Mouse (Mus musculus): ENCODE data around the gene Cnbd2. TPM values are rescaled to one million over a fixed set of nuclear protein-coding genes. Genes with fewer than 3 reads are reported as not detected.
"Not testable (repeated sequence)": the region's sequence is repeated elsewhere in the genome, so short reads cannot be mapped to it uniquely, and the experiment has no call there.

Gene Cnbd2
- polyA plus RNA-seq, 1 experiment from 2014 or later: 1.7 TPM

DNA sequence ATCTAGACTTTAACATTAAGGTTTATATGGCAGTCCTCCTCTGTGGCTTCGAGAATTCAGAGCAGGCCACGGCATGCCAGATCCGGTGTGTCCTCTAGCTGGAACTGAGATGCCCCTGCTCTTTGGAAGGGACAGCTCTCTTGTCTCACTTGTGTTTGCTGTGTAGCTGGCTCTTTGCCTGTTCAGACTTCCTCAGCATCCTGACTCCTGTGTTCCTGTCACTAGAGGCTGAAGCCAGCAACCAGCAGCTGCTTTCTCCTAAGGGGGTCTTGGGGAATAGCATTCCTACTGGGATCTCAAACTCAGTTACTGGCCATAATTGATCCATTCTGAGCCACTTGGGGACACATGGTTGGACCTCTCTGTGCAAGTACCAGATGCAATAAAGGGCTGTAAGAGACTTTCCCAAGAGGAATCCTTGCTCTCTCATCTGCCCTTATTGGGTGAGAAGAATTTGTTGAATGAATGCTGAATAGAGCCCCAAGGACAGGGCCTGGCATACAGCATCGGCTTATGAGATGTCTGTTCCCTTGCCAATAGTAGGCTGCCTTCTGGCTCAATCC, 37.3 kb downstream of the Cnbd2 start:
- Histone ChIP-seq H3K27ac (no peak overlapping the region), H3K27me3 (no peaks in the 10 kb centered on the region), H3K36me3 (no peaks in the 10 kb centered on the region), H3K9ac (no peak overlapping the region), H3K4me3 (replicated peaks) (no peak overlapping the region), H3K4me2 (no peak overlapping the region), H3K9me3 (replicated peaks) (no peaks in the 10 kb centered on the region), H3K4me1 (replicated peaks) (no peaks in the 10 kb centered on the region)
- DNase-seq: no peak
- no peak for ATAC-seq (ENCODE audit: low read depth)
- 75% methylated on average over 4 of the region's 4 CpGs for WGBS (ENCODE audit: insufficient replicate concordance)

DNA sequence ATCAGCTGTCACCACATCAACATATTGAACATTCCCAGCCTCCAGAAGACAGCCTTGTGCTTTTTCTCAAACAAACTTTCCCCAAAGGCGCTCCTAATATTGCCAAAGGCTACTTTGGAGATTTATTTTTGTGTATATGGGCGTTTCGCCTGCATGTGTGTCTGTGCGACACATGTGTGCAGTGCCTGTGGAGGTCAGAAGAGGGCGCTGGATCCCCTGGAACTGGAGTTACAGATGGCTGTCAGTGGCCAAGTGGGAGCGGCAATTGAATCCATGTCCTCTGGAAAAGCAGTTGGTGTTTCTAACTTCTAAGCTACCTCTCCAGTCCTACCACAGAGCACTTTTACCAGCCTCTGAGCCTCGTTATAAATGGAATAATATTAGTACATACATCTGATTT, 39.1 kb downstream of the Cnbd2 start:
- Histone ChIP-seq H3K9me3 (replicated peaks) (no peaks in the 10 kb centered on the region), H3K9ac (no peak overlapping the region), H3K36me3 (no peaks in the 10 kb centered on the region), H3K4me1 (replicated peaks) (no peaks in the 10 kb centered on the region), H3K4me2 (no peak overlapping the region), H3K27ac (no peak overlapping the region), H3K27me3 (no peaks in the 10 kb centered on the region), H3K4me3 (replicated peaks) (no peak overlapping the region)
- 73% methylated on average over 7 of the region's 7 CpGs for WGBS (ENCODE audit: insufficient replicate concordance)
- DNase-seq: no peak
- no peak for ATAC-seq (ENCODE audit: low read depth)

DNA sequence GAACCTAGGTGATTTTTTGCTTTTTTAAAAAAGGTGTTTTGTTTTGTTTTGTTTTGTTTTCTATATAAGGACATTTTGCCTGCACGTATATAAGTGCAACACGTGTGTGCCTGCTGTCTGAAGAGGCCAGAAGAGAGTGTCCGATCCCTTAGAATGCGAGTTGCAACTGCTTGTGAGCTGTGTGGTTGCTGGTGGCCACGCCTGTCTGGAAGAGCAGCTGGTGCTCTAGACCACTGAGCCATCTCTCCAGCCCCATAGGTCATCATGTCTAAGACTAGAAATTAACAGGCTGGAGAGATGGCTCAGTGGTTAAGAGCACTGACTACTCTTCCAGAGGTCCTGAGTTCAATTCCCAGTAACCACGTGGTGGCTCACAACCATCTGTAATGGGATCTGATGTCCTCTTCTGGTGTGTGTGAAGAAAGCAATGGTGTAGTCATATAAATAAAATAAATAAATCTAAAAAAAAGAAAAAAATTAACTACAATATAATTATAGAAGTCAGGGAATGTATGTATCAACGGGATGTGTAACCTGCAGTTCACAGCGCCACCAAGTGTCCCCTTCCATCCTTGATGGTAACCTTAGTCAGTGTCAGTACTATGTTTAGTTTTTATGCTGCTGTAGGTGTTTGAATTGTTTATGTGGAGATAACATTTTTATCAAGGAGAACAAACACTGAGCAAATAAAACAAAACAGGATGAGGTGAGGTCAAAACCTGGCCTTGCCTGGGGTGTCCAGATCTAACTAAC, 40.5 kb downstream of the Cnbd2 start:
- no peak overlapping the region for H3K4me3 ChIP-seq (replicated peaks)
- H3K9ac ChIP-seq: no peak overlapping the region
- H3K4me2 ChIP-seq: no peak overlapping the region
- no peak for DNase-seq
- no peak for ATAC-seq (ENCODE audit: low read depth)
- no peaks in the 10 kb centered on the region for H3K36me3 ChIP-seq
- no peaks in the 10 kb centered on the region for H3K27me3 ChIP-seq
- H3K27ac ChIP-seq: no peak overlapping the region
- no peaks in the 10 kb centered on the region for H3K9me3 ChIP-seq (replicated peaks)
- 55% methylated on average over 8 of the region's 8 CpGs for WGBS (ENCODE audit: insufficient replicate concordance)
- H3K4me1 ChIP-seq (replicated peaks): no peaks in the 10 kb centered on the region

DNA sequence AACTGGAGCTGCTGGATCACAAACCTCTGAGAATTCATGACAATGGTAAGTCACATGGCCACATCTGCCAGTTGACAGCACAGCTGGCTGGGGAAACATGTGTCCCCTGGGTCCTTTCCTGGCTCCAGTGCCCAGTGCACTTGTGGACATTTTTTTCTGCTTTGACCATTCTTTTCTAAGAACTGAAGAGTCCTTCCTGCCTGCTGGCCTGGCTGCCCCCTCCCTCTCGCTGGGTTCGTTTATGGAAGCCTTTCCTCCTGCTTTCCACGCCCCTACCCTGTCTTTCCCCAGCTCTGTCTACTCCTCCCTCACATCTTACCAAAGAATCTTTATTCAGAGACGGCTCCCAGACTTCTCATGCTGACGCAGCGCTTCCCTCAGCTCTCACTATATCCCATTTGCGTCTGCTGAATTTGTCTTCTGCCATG, 41.2 kb downstream of the Cnbd2 start:
- WGBS (ENCODE audit: insufficient replicate concordance): 45% methylated on average over 7 of the region's 7 CpGs

DNA sequence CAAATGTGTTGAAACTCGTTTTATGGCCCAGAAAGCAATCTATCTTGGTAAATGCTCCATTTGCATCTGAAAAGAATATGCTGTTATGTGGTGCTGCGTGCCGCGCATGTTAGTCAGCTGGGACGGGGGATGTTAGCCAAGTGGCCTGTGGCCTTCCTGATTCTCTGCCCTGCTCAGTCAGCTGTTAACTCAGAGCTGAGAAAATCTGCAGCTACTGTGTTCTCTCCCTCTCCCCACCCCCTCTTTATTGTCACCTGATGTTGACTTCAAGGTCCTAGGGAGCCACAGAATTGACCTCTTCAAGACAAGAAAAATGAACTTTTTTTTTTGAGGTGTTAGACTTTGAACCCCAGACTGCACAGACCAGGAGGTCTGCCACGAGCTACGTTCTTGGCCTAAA, 43.9 kb downstream of the Cnbd2 start:
- no peaks in the 10 kb centered on the region for H3K4me1 ChIP-seq (replicated peaks)

More for the DNA sequence above, 41.2 kb downstream of the Cnbd2 start:
- Histone ChIP-seq H3K4me2 (no peak overlapping the region), H3K9me3 (replicated peaks) (no peaks in the 10 kb centered on the region), H3K4me1 (replicated peaks) (no peaks in the 10 kb centered on the region), H3K27me3 (no peaks in the 10 kb centered on the region), H3K9ac (no peak overlapping the region), H3K36me3 (no peaks in the 10 kb centered on the region), H3K27ac (no peak overlapping the region), H3K4me3 (replicated peaks) (no peak overlapping the region)
- DNase-seq: no peak
- no peak for ATAC-seq (ENCODE audit: low read depth)

DNA sequence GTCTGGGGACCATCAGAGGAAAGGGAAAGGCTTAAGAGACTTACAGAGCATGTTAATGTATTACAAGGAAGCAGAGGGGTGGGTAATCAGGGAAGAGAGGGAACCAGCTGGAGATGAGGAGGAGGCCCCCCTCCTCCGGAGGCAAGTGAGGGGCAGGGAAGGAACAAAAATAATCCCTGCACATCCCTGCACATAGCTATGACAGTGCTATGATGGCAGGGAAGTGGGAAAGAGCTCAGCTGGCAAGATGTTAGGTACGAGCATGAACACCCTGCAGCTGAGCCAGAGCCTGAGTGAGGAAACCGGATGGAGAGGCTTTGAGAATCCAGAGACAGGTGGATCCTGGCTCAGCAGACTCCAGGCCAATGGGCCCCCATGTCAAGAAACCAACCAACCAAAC, 56.4 kb downstream of the Cnbd2 start:
- Histone ChIP-seq H3K36me3 (no peaks in the 10 kb centered on the region), H3K27me3 (no peaks in the 10 kb centered on the region), H3K9ac (no peak overlapping the region), H3K4me1 (replicated peaks) (no peaks in the 10 kb centered on the region), H3K9me3 (replicated peaks) (no peaks in the 10 kb centered on the region), H3K4me3 (replicated peaks) (no peak overlapping the region), H3K27ac (no peak overlapping the region), H3K4me2 (no peak overlapping the region)
- DNase-seq (no peak), ATAC-seq (ENCODE audit: low read depth) (no peak)
- 44% methylated on average over 3 of the region's 3 CpGs for WGBS (ENCODE audit: insufficient replicate concordance)

More for the DNA sequence above, 43.9 kb downstream of the Cnbd2 start:
- no peaks in the 10 kb centered on the region for H3K9me3 ChIP-seq (replicated peaks)
- no peak overlapping the region for H3K4me3 ChIP-seq (replicated peaks)
- no peak overlapping the region for H3K9ac ChIP-seq
- ATAC-seq (ENCODE audit: low read depth) (no peak), DNase-seq (no peak)
- H3K36me3 ChIP-seq: no peaks in the 10 kb centered on the region
- no peak overlapping the region for H3K27ac ChIP-seq
- no peaks in the 10 kb centered on the region for H3K27me3 ChIP-seq
- no peak overlapping the region for H3K4me2 ChIP-seq
- 73% methylated on average over 7 of the region's 7 CpGs for WGBS (ENCODE audit: insufficient replicate concordance)

DNA sequence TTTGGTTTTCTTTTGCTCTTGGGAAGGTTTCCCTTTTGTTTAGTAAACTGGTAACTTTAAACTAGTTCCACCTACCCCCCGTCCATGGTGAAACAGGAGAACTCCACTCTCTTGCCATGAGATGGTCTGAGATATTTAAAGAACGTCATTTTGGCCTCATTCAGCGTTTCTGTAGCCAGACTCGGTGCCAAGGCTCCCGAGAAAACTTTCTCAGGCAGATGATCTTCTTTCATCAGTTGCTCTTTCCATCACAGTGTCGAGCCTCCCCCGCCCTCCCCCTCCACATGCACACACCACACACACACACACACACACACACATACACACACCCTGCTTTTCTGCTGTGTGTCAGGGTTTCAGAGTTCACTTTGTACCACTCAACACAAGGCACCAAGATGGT, 58.8 kb downstream of the Cnbd2 start:
- H3K27ac ChIP-seq: no peak overlapping the region
- DNase-seq: no peak
- no peak overlapping the region for H3K4me2 ChIP-seq
- no peak overlapping the region for H3K9ac ChIP-seq
- H3K4me3 ChIP-seq (replicated peaks): no peak overlapping the region
- H3K9me3 ChIP-seq (replicated peaks): no peaks in the 10 kb centered on the region
- no peaks in the 10 kb centered on the region for H3K4me1 ChIP-seq (replicated peaks)
- H3K36me3 ChIP-seq: no peaks in the 10 kb centered on the region
- 63% methylated on average over 7 of the region's 7 CpGs for WGBS (ENCODE audit: insufficient replicate concordance)
- ATAC-seq (ENCODE audit: low read depth): no peak
- H3K27me3 ChIP-seq: no peaks in the 10 kb centered on the region

DNA sequence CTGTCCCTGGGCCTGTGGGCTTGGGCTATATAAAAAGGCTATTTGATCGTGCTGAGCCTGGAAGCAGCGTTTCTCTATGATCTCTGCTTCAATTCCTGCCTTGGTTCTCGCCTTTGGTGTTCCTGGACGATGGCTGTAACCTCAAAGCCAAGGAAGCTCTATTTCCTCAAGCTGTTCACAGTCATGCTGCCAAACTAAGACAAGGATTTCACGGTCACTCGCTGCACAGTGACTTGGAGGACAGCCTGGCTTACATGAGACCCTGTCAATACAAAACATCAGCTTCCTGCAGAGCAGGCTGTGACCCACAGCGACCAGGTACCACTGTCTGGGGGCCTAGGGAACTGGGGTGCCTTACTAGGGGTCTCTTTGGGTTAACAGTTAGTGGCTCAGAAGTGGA, 64.9 kb downstream of the Cnbd2 start:
- WGBS (ENCODE audit: insufficient replicate concordance): 54% methylated on average over 7 of the region's 7 CpGs
- Histone ChIP-seq H3K4me1 (replicated peaks) (no peaks in the 10 kb centered on the region), H3K27me3 (no peaks in the 10 kb centered on the region), H3K9me3 (replicated peaks) (no peaks in the 10 kb centered on the region), H3K27ac (no peak overlapping the region), H3K9ac (no peak overlapping the region), H3K36me3 (no peaks in the 10 kb centered on the region), H3K4me3 (replicated peaks) (no peak overlapping the region), H3K4me2 (no peak overlapping the region)
- DNase-seq (no peak), ATAC-seq (ENCODE audit: low read depth) (no peak)

DNA sequence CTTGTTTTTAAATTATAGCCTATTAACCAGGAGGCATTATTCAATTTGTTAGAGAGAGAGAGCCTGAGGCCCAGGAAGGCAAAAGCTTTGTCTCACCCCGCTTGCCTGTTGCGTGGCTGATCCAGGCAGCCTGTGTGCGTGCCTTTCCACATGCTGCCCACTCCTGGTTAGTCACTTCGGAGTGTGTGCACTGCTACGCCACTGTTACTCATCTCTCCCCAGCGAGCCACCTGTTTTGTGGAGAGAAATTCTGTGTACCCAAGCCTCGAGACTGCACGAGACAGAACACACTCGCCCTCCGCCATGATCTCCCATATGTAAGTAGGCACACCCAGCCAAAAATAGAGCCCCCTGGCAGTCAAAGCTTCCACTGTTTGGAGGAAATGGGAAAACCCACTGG, 67.8 kb downstream of the Cnbd2 start:
- 82% methylated on average over 10 of the region's 10 CpGs for WGBS (ENCODE audit: insufficient replicate concordance)
- no peaks in the 10 kb centered on the region for H3K36me3 ChIP-seq
- H3K27me3 ChIP-seq: no peaks in the 10 kb centered on the region
- H3K9me3 ChIP-seq (replicated peaks): no peaks in the 10 kb centered on the region
- no peak overlapping the region for H3K27ac ChIP-seq
- ATAC-seq (ENCODE audit: low read depth): no peak
- no peak overlapping the region for H3K4me3 ChIP-seq (replicated peaks)
- H3K4me1 ChIP-seq (replicated peaks): no peaks in the 10 kb centered on the region
- no peak for DNase-seq
- no peak overlapping the region for H3K9ac ChIP-seq
- no peak overlapping the region for H3K4me2 ChIP-seq

DNA sequence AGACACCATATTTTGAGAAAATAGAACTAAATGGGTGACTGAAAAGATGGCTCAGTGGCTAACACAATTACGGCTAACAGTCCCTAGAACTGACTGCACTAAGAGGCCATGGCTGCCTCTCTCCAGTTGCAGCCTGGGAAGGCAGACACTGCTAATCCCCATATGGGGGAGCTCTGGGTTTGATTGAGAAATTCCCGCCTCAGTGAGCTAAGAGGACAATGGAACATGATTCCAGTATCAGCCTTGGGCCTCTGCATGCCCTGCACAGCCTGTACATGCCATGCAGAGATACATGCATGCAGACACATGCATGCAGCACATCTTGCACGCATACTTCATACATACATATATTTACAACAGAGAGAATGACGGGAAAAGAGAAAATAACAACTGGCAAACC, 69.3 kb downstream of the Cnbd2 start:
- Histone ChIP-seq H3K27ac (no peak overlapping the region), H3K36me3 (no peaks in the 10 kb centered on the region), H3K4me1 (replicated peaks) (no peaks in the 10 kb centered on the region), H3K4me2 (no peak overlapping the region), H3K4me3 (replicated peaks) (no peak overlapping the region), H3K27me3 (no peaks in the 10 kb centered on the region), H3K9me3 (replicated peaks) (no peaks in the 10 kb centered on the region), H3K9ac (no peak overlapping the region)
- ATAC-seq (ENCODE audit: low read depth): no peak
- DNase-seq: no peak
- 68% methylated on average over 4 of the region's 4 CpGs for WGBS (ENCODE audit: insufficient replicate concordance)

DNA sequence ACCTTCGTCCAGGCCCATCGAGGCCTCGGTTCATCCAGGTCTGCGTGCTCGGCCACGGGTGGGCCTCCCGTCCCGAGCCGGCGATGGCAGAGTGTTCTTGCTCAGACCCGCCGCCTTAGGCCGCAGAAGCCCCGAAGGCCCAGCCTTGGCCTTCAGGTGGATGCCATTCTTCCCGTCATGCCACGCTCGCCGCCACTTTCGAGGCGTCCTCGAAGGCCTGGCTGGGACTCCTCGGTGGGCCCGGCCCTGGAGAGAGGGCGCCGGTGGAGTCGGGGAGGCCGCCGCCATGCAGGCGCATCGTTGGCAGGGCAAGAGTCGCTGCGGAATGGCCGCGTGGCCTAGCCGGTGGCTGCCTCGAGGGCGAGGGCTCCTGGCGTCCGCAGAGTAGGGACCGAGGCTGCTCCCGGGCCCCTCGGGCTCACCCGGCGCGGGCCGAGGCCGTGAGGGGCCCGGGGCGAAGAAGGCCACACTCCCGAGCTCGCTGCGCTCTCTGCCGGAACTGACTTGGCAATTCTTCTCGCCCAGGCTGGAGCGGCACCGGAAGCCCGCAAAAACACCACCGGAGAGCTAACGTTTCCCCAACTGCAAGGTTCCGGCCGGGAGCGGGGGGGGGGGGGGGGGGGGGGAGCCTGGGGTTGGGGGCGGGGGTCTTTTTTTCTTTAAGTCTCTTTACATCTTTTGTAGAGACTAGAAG, 80.5 kb downstream of the Cnbd2 start:
- Histone ChIP-seq H3K4me3 (replicated peaks) (peak overlapping the region; percentile 56), H3K9ac (peak overlapping the region; percentile 52; the same call in 1 of the 2 replicates), H3K4me2 (peak overlapping the region; percentile 41)
- not testable (repeated sequence) for H3K4me1 ChIP-seq (replicated peaks); H3K27me3 ChIP-seq; H3K36me3 ChIP-seq; H3K27ac ChIP-seq; H3K9me3 ChIP-seq (replicated peaks)
- DNase-seq (peak; percentile 73), ATAC-seq (ENCODE audit: low read depth) (peak; percentile 91)
- WGBS (ENCODE audit: insufficient replicate concordance): 0% methylated on average over 14 of the region's 63 CpGs
